Mouse (Mus musculus) spleen, embryonic (tissue): Measurements from ENCODE around the gene Wnt4.

ENCODE experiments used
- CTCF ChIA-PET: fragments of 350-600 bp; sonication (Branson Sonifier 250); formaldehyde crosslinking; loops from one replicate; lab custom pipeline; 2022; lab: Charles Lee

Wnt4 gene

DNA sequence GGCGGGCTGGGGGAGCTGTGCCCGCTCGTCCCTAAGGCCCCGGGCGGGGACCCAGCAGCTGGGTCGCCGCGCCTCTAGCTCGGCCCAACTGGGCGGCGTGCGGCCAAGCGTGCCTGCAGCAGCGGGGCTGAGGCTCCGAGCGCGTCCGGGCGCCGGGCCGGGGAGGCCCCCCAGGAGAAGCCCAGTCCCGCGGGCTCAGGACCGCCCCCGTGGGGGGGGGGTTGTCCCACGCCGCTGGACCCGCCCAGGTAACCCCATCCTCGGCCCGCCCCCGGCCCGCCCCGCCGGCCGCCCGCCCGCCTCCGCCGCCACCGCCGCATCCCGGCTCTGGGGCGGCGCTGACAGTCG lies at the start of gene Wnt4:
Gene Wnt4, plus strand, starts transcription at position 324 of the 348 bp plus-strand sequence.
- CTCF ChIA-PET: interaction anchor here (0.7 kb wide), 1 partner anchor 22 kb away, joined by 3 read pairs; no protein-coding TSS in a partner anchor

GRCm38 (mm10) chr4:137228566-137229115 lies 48.6 kb upstream of the Wnt4 start:
- CTCF ChIA-PET: interaction anchor here (0.5 kb wide), 1 partner anchor 170 kb away, joined by 3 read pairs; no protein-coding TSS in a partner anchor

GRCm38 (mm10) chr4:137231494-137232470 lies 45.5 kb upstream of the Wnt4 start:
- CTCF ChIA-PET: no interaction called here

GRCm38 (mm10) chr4:137233632-137234031 lies 43.7 kb upstream of the Wnt4 start:
- CTCF ChIA-PET: no interaction called here

DNA sequence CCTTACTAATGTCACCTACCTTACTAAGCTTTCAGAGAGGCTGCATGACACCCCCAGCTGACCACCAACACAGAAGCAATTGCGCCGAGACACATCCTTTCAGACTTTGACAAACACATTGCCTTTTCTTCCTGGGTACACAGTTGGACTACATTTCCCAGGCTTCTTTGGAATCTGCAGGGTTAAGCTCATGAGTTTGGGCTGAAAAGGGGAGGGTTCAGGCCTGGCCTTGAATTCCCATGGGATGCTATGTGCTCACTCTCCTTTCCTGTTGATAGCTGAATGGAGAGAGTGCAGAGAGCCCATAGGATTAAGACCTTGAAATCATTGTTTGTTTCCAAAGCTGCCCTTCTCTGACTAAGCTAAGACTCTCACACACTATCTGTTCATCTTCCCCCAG lies 42.8 kb upstream of the Wnt4 start:
- CTCF ChIA-PET: no interaction called here

- CTCF ChIA-PET: no interaction called here
These were observed 41.9 kb upstream of the Wnt4 start for GRCm38 (mm10) chr4:137235368-137235767.

DNA sequence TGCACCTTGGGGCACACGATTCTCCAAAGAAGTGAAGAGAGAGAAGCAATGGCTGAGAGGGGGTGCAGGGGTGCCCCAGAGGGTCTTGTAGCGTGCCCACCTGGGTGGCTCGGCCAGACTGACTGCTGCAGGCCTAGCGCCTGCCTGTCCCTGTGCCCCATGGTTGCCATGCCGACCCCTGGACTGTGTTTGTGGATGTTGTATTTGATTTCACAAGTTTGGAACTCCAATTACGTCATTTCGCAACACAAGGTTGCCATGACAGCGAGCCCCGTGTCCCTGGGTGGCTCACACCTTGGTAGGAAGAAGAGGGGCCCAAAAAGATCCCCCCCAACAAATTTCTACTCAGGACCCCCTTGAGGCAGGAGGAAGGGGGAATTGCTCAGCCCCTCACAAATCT lies 32.4 kb upstream of the Wnt4 start:
- CTCF ChIA-PET: no interaction called here

DNA sequence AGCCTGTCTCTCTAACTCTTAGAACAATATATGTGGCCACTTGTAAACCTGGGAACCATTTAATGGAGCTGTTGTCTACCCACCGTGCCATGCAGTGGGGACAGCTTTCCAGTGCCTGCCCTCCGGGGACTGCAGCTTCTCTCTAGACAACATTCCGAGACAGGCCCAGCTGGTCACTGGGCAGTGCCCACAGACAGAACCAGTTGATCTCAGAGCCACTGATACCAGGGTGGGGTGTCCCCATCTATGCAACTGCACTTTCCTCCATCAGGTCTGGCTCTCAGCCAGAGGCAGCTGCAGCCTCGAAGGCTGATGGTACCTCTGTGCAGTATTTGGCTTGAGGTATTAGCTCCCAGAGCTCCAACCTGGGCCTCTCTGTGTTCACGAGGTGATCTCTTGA lies 27.0 kb upstream of the Wnt4 start:
- CTCF ChIA-PET: no interaction called here

DNA sequence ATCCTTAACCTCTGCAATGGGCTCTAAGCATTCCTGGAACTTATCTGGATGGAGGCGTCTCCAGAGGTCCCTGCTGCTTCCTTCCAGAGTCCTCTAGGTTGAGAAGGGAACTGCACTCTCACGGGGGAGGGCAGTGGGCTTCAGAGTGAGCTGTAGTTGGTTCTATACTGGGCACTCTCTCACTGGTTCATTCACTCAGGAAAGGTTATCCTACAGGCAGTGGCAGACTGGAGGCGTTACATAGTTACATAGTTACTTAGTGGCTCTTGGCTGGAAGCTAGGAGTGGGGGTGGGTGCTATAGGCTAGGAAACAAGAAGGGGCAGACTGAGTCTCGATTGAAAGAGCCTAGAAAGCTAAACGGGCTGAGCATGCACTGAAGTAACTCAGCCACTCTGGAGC lies 26.4 kb upstream of the Wnt4 start:
- CTCF ChIA-PET: no interaction called here

DNA sequence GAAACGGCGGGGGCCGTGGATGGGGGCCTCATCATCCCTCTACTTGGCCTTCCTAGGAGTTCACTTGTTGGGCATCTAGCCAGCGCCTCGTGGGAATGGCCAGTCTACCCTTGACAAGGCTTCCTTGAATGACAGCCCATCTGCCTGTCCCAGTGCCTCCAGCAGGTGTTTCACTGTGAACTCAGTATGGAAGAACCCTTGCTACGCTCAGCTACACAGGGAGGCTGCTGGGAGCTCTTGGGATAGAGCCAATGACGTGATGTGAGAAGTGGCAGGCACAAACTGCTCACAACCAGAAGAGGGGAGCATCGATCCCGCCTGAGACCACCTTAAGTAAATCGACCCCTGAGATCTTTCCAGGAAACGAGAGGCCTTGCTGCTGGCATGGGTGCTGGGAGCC lies 23.7 kb upstream of the Wnt4 start:
- CTCF ChIA-PET: no interaction called here

DNA sequence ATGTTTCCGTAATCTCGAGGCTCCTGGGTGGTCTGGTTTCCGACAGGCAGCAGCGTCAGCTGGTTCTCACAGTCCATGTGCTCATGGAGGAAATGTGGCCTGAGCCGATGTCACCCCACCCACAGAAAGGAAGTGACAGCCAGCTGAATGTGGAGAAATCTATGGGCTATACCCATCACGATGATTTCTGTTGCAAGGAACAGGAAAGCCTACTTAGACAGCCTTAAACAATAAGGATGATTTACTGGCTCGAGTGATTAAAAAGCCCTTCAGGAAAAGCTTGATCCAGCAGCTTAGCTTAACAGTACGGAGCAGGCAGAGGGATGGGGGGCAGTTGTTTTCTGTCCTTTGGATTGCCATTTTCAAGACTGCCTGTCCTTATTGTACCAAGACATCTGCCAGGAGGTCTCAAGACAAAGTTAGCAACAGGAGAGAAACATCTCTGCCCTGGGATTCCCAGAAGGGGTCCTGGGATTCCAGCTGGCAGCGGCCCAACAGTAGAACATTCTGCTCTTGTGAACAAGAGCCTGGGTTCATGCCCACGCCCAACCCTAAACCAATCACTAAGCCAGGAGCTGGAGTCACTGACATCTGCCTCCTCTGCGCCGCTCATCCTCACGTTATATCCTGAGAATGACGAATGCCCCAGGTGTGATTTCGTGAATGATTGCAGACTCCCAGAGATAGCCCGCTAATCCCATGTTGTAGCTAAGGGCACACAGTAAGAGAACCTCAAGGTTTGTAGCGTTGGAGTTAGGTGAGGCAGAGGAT lies 22.9 kb upstream of the Wnt4 start:
- CTCF ChIA-PET: no interaction called here

GRCm38 (mm10) chr4:137255568-137255967 lies 21.7 kb upstream of the Wnt4 start:
- CTCF ChIA-PET: interaction anchor here (0.5 kb wide), 1 partner anchor 21 kb away, joined by 3 read pairs; no protein-coding TSS in a partner anchor

DNA sequence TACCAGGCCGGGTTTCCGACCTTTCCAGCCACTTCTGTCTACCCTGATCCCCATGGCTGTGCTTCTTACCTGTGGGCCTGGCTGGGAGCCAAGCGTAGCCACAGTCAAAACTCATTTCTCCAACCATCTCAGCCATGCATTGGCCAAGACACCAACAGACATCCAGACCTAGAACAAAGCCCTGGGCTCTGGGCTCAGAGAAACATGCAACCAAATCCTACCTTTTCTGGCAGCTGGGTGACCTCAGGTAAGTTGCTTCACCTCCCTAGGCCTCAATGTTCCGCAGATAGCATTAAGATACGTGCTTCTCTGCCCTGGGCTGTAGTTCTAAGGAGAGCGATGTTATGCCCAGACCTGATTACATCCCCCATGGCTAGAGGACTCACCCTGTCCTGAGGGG lies 15.5 kb upstream of the Wnt4 start:
- CTCF ChIA-PET: no interaction called here

GRCm38 (mm10) chr4:137264066-137264465 lies 13.2 kb upstream of the Wnt4 start:
- CTCF ChIA-PET: no interaction called here

DNA sequence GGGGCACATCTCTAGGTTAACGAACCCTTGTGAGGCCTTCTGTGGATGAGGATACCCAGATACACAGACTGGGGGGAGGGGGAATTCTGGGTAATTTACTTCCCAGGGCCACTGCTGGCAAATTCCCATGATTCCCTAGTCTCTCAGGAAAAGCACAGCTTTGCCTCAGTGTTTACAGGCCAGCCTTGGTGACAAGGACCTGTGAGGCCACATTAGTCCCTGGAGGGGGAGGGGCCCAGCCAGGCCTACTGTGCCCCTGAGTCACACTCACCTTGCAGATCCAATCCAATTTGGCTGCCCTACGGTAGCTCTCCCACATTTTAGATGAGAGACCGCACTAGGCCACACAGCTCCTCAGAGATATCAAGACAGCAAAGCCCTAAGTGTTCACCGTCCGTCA lies 12.2 kb upstream of the Wnt4 start:
- CTCF ChIA-PET: no interaction called here

GRCm38 (mm10) chr4:137268541-137268940 lies 8.7 kb upstream of the Wnt4 start:
- CTCF ChIA-PET: no interaction called here

- CTCF ChIA-PET: no interaction called here
These were observed 5.4 kb upstream of the Wnt4 start for GRCm38 (mm10) chr4:137271856-137272255.

DNA sequence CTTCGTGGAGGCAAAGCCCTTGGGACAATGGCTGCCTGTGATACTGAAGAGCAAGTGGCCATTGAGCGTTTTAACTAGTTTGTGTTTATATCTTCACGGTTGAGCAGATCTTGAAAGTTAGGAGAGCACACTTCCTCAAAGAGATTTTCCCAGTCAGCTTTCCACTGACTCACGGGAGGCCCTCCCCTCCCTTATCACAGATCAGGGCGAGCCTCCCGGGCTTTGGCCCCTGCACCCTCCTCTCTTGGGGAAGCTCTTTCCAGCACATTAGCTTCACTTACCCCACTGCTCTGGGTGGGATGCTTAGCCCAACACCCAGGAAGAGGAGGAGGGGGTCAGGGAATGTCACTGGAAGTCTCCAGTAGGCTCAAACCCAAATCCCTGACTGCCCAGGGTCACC lies 3.0 kb upstream of the Wnt4 start:
- CTCF ChIA-PET: no interaction called here

DNA sequence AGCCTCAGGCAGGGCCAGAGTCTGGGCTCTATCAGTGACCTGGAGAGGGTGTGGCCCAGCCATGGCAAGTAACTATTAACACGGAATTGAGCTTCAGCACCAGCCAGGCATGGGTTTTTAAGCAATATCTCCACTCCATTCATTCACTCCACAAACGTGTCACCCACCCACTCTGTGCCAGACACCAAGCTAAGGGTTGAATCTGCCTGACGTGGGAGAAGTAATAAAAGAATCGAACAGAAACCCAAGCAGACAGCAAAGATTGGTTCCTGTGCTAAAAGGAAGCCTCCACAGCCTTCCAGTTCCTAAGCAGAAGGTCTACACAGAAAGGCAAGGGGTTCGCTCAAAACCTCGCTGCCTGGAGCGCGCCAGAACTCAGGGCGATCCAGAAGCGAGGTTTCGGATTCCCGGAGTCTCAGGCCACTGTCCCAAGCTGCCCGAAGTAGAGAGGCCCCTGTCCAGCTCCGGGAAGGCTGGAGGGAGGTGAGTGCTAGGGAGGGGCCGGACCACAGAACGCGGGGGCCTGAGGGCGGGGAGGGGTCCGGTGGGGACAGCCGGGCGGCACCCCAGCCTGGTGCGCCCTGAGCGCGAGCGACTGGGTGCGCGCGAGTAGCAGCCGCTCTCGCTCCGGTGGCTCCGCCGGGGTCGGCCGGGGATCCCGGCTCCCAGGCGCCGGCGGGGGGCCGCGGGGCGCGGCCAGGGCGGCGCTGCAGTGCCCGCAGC lies 685 bp upstream of the Wnt4 start:
- CTCF ChIA-PET: interaction anchor here (0.7 kb wide), 1 partner anchor 21 kb away, joined by 3 read pairs; no protein-coding TSS in a partner anchor

DNA sequence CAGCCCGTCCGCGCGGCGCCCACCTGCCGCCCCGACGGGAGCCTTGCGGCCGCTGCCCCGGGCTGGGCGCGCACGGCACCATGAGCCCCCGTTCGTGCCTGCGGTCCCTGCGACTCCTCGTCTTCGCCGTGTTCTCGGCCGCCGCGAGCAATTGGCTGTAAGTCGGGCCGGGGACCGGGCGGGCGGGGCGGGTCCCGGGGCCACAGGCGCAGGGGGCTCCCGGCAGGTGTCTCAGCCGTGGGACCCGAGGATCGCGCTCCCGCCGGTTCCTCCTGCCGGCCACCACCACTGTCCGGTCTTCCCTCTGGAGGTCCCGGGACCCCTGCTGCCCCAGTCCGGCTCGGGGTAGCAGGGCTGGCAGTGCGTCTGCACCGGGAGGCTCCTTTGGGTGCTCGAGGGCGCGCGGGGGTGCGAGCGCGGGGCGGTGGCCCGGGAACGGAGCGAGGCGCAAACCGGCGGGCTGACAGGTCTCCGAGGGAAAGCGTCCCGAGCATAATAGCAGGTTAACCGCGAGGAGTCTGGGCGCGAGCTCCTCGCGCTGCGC lies 383 bp downstream of the Wnt4 start:
- CTCF ChIA-PET: no interaction called here
